Mouse (Mus musculus) limb, embryonic 13.5 days (tissue): ENCODE data around the gene Cd27. TPM values are rescaled to one million over a fixed set of nuclear protein-coding genes. Genes with fewer than 3 reads are reported as not detected.

Experiments
- ATAC-seq: fragments of 200-750 bp; cut with Nextera tagmentation; 2 replicates; pipeline ENCODE4 v1.8.0; 2017; ENCODE audit warnings: low read depth, moderate number of reproducible peaks, moderate TSS enrichment; ENCODE audit not compliant: low FRiP score
- H3K27ac ChIP-seq: fragments of 300-500 bp; sonication (generic); 2 replicates; pipeline ENCODE4 v1.5.1; 2015; ENCODE audit warnings: inconsistent platforms, mild to moderate bottlenecking, moderate library complexity
- H3K27me3 ChIP-seq: fragments of 300-500 bp; sonication (generic); 2 replicates; pipeline ENCODE4 v1.6.1; 2015; ENCODE audit warnings: mild to moderate bottlenecking, inconsistent platforms
- H3K36me3 ChIP-seq: fragments of 300-500 bp; sonication (generic); 2 replicates; pipeline ENCODE4 v1.6.1; 2015; ENCODE audit warnings: inconsistent platforms, mild to moderate bottlenecking, moderate library complexity
- H3K4me1 ChIP-seq: fragments of 300-500 bp; sonication (generic); 2 replicates; pipeline ENCODE4 v1.6.1; 2015; ENCODE audit warnings: inconsistent platforms
- H3K4me2 ChIP-seq: fragments of 300-500 bp; sonication (generic); replicated peaks from 2 replicates; pipeline ENCODE4 v1.6.1; 2015; ENCODE audit warnings: inconsistent platforms, mild to moderate bottlenecking, moderate library complexity
- H3K4me3 ChIP-seq: fragments of 300-500 bp; sonication (generic); 2 replicates; pipeline ENCODE4 v1.5.1; 2015; ENCODE audit warnings: moderate library complexity, mild to moderate bottlenecking, inconsistent platforms
- H3K9ac ChIP-seq: fragments of 300-500 bp; sonication (generic); 2 replicates; pipeline ENCODE4 v1.6.1; 2015; ENCODE audit warnings: mild to moderate bottlenecking, inconsistent platforms
- H3K9me3 ChIP-seq: fragments of 300-500 bp; sonication (generic); 2 replicates; pipeline ENCODE4 v1.6.1; 2016; ENCODE audit warnings: inconsistent platforms
- WGBS: fragments of 180-500 bp; shearing (Covaris S2); methylation state at CpG from one replicate; pipeline ENCODE4 v1.1.7; 2015; 5-methylcytosine and 5-hydroxymethylcytosine counted together
- polyA plus RNA-seq: library from polyadenylated mRNA; unstranded; fragments of >200 nt; fragmentation: Nextera tagmentation; extraction: Ambion mirVana; gene quantifications from 2 replicates; pipeline ENCODE4 v1.2.1, GENCODE M21; 2015

Gene Cd27
- polyA plus RNA-seq, 1 experiment from 2014 or later: 2.5 TPM

GRCm38 (mm10) chr6:125239547-125239946, 2.7 kb upstream of the Cd27 start:
- 90% methylated on average over 5 of the region's 5 CpGs for WGBS

GRCm38 (mm10) chr6:125238396-125238795, 1.6 kb upstream of the Cd27 start:
- no peaks in the 10 kb centered on the region for H3K9me3 ChIP-seq
- H3K4me1 ChIP-seq: peaks cover 9% of the 10 kb centered on the region
- no peaks in the 10 kb centered on the region for H3K36me3 ChIP-seq
- WGBS: 62% methylated on average over 6 of the region's 6 CpGs
- H3K27ac ChIP-seq: no peak overlapping the region
- H3K27me3 ChIP-seq: no peaks in the 10 kb centered on the region
- H3K9ac ChIP-seq: no peak overlapping the region
- no peak overlapping the region for H3K4me3 ChIP-seq
- ATAC-seq: no peak
- H3K4me2 ChIP-seq: no peak overlapping the region

More at GRCm38 (mm10) chr6:125239547-125239946, 2.7 kb upstream of the Cd27 start:
- H3K4me1 ChIP-seq: peaks cover 2% of the 10 kb centered on the region; the same call in 1 of the 2 replicates
- no peak overlapping the region for H3K27ac ChIP-seq
- H3K4me2 ChIP-seq: no peak overlapping the region
- no peaks in the 10 kb centered on the region for H3K36me3 ChIP-seq
- no peak overlapping the region for H3K4me3 ChIP-seq
- no peaks in the 10 kb centered on the region for H3K9me3 ChIP-seq
- no peak overlapping the region for H3K9ac ChIP-seq
- ATAC-seq: no peak
- H3K27me3 ChIP-seq: no peaks in the 10 kb centered on the region

DNA sequence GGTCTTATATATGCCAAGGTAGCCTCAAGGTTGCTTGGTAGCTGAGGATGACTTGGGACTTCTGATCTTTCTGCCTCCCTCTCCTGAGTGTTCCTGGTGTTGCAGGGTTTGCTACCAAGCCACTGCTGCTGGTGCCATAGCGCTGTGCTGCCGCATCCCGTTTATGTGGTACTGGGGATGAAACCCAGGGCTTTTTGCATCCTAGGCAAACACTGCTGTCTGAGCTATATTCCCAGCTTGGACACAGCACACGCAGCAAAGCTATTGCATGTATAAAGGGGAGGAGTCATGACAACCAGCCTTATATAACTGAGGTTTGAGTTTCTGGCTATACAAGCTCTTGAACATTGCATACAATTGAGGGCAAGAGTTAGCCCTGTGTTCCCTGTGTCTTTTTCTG, 611 bp upstream of the Cd27 start:
- H3K9ac ChIP-seq: no peak overlapping the region
- no peaks in the 10 kb centered on the region for H3K27me3 ChIP-seq
- WGBS: 81% methylated on average over 4 of the region's 4 CpGs
- peaks cover 9% of the 10 kb centered on the region for H3K4me1 ChIP-seq
- H3K36me3 ChIP-seq: no peaks in the 10 kb centered on the region
- no peak overlapping the region for H3K4me2 ChIP-seq
- no peak for ATAC-seq
- H3K9me3 ChIP-seq: no peaks in the 10 kb centered on the region
- H3K4me3 ChIP-seq: no peak overlapping the region
- no peak overlapping the region for H3K27ac ChIP-seq

DNA sequence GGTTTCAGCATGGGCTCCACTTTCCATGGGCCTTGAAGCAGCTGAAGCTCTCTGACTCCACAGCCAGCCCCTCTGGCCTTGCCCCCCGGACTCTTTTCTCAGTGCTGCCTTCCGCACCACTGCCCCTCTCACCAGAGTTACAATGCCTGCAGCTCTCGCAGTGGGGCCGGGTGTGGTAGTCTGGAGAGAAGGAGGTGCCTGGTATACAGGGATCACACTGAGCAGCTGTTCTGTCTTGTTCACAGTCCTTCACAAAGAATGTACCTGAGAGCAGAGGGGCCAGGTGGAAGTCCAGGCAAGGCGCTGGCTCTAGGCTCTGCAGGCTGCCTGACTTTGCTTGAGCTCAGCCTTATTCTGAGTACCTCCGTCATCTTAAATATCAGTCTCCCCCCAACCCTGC, 469 bp downstream of the Cd27 start:
- no peak overlapping the region for H3K27ac ChIP-seq
- H3K36me3 ChIP-seq: no peaks in the 10 kb centered on the region
- 76% methylated on average over 6 of the region's 6 CpGs for WGBS
- H3K4me2 ChIP-seq: no peak overlapping the region
- no peak overlapping the region for H3K4me3 ChIP-seq
- no peak for ATAC-seq
- no peak overlapping the region for H3K9ac ChIP-seq
- H3K27me3 ChIP-seq: no peaks in the 10 kb centered on the region
- H3K9me3 ChIP-seq: no peaks in the 10 kb centered on the region
- H3K4me1 ChIP-seq: peaks cover 19% of the 10 kb centered on the region

DNA sequence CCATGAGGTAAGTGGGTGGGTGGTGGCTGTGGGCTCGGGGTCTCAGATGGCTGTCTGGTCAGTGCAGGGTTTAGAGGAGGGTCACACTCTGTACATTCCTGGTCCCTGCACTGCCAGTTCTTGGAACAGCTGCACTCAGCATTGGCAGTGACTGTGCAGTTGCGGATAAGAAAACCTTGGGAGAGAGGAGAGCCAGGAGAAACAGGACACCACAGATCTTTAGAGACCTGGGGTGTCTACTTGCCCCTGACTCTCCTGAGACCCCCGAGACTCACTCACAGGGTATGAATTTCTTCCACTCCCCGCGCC, 2.3 kb downstream of the Cd27 start:
- peak; percentile 51 for ATAC-seq
- Histone ChIP-seq H3K4me1 (peaks cover 28% of the 10 kb centered on the region), H3K9ac (no peak overlapping the region), H3K4me3 (no peak overlapping the region), H3K9me3 (no peaks in the 10 kb centered on the region), H3K36me3 (no peaks in the 10 kb centered on the region), H3K27ac (no peak overlapping the region), H3K27me3 (no peaks in the 10 kb centered on the region), H3K4me2 (no peak overlapping the region)
- WGBS: 64% methylated on average over 5 of the region's 5 CpGs

- Histone ChIP-seq H3K27ac (no peak overlapping the region), H3K4me3 (no peak overlapping the region), H3K9me3 (no peaks in the 10 kb centered on the region), H3K27me3 (no peaks in the 10 kb centered on the region), H3K36me3 (no peaks in the 10 kb centered on the region), H3K4me2 (no peak overlapping the region), H3K4me1 (peaks cover 28% of the 10 kb centered on the region), H3K9ac (no peak overlapping the region)
- no peak for ATAC-seq
- 53% methylated on average over 7 of the region's 7 CpGs for WGBS
These were observed 2.8 kb downstream of the Cd27 start for GRCm38 (mm10) chr6:125233816-125234519.

DNA sequence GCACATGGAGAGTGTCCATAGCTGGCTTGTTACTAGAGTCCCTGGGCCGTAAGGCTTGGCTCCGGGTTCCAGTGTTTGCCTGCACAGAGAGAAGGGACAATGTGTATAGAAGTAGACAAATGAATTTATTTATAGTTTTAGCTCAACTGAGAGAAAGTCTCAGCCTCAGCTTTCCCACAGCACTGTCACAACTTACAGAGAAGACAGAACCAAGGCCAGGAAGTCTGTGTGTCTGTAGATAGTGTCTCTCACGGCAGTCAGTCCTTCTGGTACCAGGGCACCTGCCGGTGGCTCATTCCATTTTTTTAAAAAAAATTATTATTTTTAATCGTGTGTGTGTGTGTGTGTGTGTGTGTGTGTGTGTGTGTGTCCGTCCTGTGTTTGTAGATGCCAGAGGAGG, 4.3 kb downstream of the Cd27 start:
- Histone ChIP-seq H3K27me3 (no peaks in the 10 kb centered on the region), H3K4me1 (peaks cover 28% of the 10 kb centered on the region), H3K4me2 (peak overlapping the region; percentile 91; the same call in 1 of the 2 replicates), H3K27ac (no peak overlapping the region), H3K9me3 (no peaks in the 10 kb centered on the region), H3K9ac (no peak overlapping the region), H3K4me3 (no peak overlapping the region), H3K36me3 (no peaks in the 10 kb centered on the region)
- 82% methylated on average over 6 of the region's 6 CpGs for WGBS
- no peak for ATAC-seq

DNA sequence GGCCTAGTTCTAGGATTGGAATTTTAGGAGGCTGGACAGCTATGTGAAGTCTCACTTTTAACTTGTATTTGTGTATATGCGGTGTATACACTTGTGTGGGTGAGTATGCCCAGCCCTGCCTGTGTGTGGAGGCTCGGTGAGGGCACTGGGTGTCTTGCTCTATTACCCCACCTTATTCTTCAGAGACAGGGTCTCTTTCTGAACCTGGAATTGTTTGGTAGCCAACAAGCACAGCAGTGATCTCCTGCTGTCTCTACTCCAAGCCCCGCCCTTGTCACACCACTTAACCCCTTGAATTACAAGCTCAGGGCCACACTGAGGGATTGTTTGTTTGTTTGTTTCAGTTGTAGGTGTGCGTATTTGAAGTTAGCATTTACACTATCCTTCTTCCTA, 4.8 kb downstream of the Cd27 start:
- Histone ChIP-seq H3K9me3 (no peaks in the 10 kb centered on the region), H3K4me3 (peak overlapping the region; percentile 50), H3K4me1 (peaks cover 28% of the 10 kb centered on the region), H3K27me3 (no peaks in the 10 kb centered on the region), H3K27ac (no peak overlapping the region), H3K9ac (peak overlapping the region; percentile 74), H3K4me2 (peak overlapping the region; percentile 91), H3K36me3 (no peaks in the 10 kb centered on the region)
- ATAC-seq: no peak
- WGBS: 51% methylated on average over 4 of the region's 4 CpGs

- Histone ChIP-seq H3K27ac (peak within 1 kb of the TSS; percentile 40; the same call in 1 of the 2 replicates), H3K27me3 (no peaks in the 10 kb centered on the region), H3K4me1 (peaks cover 28% of the 10 kb centered on the region), H3K9me3 (no peaks in the 10 kb centered on the region), H3K36me3 (no peaks in the 10 kb centered on the region), H3K4me3 (peak within 1 kb of the TSS; percentile 50), H3K4me2 (peak within 1 kb of the TSS; percentile 91), H3K9ac (peak within 1 kb of the TSS; percentile 74)
- ATAC-seq: peak; percentile 57
- 8% methylated on average over 16 of the region's 16 CpGs for WGBS
These were observed 5.4 kb downstream of the Cd27 start, which contains the start of gene Tapbpl for GRCm38 (mm10) chr6:125231117-125232044. Tapbpl (minus strand) TSS chr6:125231860.

DNA sequence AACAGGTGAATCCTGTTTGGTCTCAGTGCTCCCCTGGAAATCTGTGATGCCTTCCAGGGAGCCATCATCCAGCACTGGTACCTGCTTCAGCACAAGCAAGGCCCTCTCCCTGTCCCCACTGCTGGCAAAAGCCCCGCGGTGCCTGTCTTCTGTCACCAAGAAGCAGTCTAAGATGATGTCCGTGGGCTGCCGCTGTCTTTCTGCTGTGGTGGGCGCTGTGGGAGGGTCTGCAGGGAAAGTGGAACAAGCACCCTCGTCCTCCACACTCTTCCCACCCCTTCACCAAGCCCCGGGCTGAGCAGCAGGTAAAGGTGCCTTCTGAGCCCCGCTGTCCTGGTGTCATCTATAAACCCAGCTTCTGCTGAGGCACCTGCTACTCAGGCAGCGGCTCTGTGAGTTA, 6.2 kb downstream of the Cd27 start:
- H3K36me3 ChIP-seq: no peaks in the 10 kb centered on the region; the same call in 1 of the 2 replicates
- 66% methylated on average over 9 of the region's 9 CpGs for WGBS
- H3K4me3 ChIP-seq: no peak overlapping the region
- H3K4me1 ChIP-seq: peaks cover 28% of the 10 kb centered on the region
- H3K9me3 ChIP-seq: no peaks in the 10 kb centered on the region
- no peak for ATAC-seq
- H3K4me2 ChIP-seq: peak overlapping the region; percentile 91
- no peak overlapping the region for H3K27ac ChIP-seq
- no peak overlapping the region for H3K9ac ChIP-seq
- no peaks in the 10 kb centered on the region for H3K27me3 ChIP-seq

DNA sequence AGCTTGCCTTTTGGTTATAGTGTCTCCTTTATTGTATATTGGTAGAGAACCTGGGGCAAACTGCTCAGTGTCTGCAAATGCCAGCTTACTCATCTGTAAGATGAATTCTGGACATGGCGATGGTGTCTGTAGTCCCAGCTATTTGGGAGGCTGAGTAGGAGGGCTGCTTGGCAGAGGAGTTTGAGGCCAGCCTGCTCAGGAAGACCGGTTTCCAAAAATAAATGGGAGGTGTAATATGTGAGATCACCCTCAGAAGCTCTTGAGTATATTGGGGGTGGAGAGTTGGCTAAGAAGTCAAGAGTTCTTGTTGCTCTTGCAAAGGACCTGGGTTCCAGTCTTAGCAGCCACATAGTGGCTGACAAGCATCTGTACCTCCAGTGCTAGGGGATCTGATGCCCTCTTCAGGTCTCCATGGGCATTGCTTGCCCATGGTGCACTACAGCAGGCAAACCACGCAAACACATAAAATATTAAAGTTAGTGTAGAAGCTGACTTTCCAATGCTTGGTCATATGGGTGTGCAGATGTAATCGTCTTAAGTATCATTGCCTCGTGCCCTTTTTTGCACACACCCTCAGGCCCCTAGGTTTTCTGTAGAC, 11.2 kb downstream of the Cd27 start:
- Histone ChIP-seq H3K36me3 (peaks cover 13% of the 10 kb centered on the region), H3K27ac (no peak overlapping the region), H3K4me1 (peaks cover 2% of the 10 kb centered on the region; the same call in 1 of the 2 replicates), H3K4me2 (no peak overlapping the region), H3K27me3 (no peaks in the 10 kb centered on the region), H3K9ac (no peak overlapping the region), H3K9me3 (no peaks in the 10 kb centered on the region), H3K4me3 (no peak overlapping the region)
- no peak for ATAC-seq
- WGBS: 83% methylated on average over 5 of the region's 5 CpGs

DNA sequence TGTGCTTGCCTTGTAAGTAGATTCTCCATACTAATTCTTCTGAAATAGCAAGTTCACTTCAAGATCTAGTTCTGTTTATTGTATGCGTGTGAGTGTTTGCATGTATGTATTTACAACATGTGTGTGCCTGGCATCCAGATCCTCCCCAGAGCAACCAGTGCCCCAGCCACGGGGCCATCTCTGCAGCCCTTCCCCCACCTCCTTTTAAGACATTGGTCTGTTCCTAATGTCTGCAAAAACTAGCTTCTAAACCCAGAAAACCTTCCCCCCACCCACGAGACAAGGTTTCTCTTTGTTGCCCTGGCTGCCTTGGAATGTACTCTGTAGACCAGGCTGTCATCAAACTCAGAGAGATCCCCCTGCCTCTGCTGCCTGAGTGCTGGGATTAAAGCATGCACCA, 14.2 kb downstream of the Cd27 start:
- Histone ChIP-seq H3K27ac (no peak overlapping the region), H3K27me3 (no peaks in the 10 kb centered on the region), H3K4me2 (no peak overlapping the region), H3K4me3 (no peak overlapping the region), H3K9me3 (no peaks in the 10 kb centered on the region), H3K4me1 (no peaks in the 10 kb centered on the region), H3K9ac (no peak overlapping the region), H3K36me3 (peaks cover 13% of the 10 kb centered on the region)
- no peak for ATAC-seq
- 73% methylated on average over 3 of the region's 3 CpGs for WGBS
